Mouse (Mus musculus): Measurements from ENCODE around the gene Trim21.

Trim21 gene

DNA sequence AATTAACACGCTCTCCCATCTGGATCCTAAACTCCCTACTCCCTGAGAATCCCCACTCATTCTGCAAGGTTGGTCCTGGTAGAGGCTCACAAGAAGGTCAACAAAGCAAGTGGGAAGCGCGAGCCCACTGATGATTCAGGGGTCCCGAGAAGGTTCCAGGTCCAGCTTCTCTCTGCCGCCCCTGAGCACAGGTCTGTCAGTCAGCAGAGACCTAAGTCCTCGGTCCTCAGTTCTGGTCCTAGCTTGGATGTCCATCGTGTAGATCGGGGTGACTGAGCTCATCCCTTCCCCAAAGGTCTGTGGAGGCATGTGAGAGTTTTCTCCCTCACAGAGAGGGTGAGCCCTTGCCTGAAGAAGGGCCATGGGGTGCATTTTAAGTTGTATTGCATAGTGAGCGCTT lies 57.2 kb downstream of the Trim21 start:
- in situ Hi-C loops (cut with MboI, MseI) = loop anchor here (10.0 kb wide), 1 partner anchor 397 kb away; no protein-coding TSS in a partner anchor
